ENCODE assay signal across 11 mouse cellular contexts in genomic region chr1:64341596-64341995, GRCm38 (mm10).
A peak's percentile ranks its signal among the peaks of the same experiment; 100 is the strongest.
DNase-seq lines count a peak whose midpoint lies in the region; ATAC-seq lines count a peak whose summit lies in the region.
"Had no signal": no experiment of that assay in that cellular context is flagged by ENCODE, and none has a peak within 500 bp of the region (broad histone marks: within the 10 kb centered on the region; RNA-seq: fewer than 3 reads in every experiment).

No protein-coding gene starts in this region.

- intact Hi-C loops in heart, postnatal 25 days (cut with DNase I), result no loop called here

- 80% methylated on average over 6 of the region's 6 CpGs for WGBS in forebrain, embryonic 14.5 days

- no peak overlapping the region for H3K9ac ChIP-seq in forebrain, embryonic 14.5 days (ENCODE audit: low read length)
- H3K9ac ChIP-seq: forebrain, embryonic 13.5 days; neural tube, embryonic 15.5 days had no signal

- peak; percentile 76 for ATAC-seq in frontal cortex, adult (ENCODE audit: low TSS enrichment)
- no peak for ATAC-seq in forebrain, embryonic 14.5 days
- ATAC-seq: forebrain, embryonic 13.5 days; Patski had no signal

- no peak overlapping the region for H3K4me3 ChIP-seq in forebrain, embryonic 14.5 days (ENCODE audit: low read depth, low read length)
- H3K4me3 ChIP-seq: forebrain, embryonic 13.5 days; neural tube, embryonic 15.5 days had no signal

- no peaks in the 10 kb centered on the region for H3K27me3 ChIP-seq in forebrain, embryonic 14.5 days (replicated peaks; ENCODE audit: control insufficient read depth, insufficient read depth, low read length)
- H3K27me3 ChIP-seq: forebrain, embryonic 13.5 days; neural tube, embryonic 15.5 days; Patski had no signal

- H3K4me1 ChIP-seq in forebrain, embryonic 14.5 days (ENCODE audit: control insufficient read depth, insufficient read depth, low read length), result peaks cover 4% of the 10 kb centered on the region

- H3K9me3 ChIP-seq in forebrain, embryonic 14.5 days (replicated peaks; ENCODE audit: control insufficient read depth, low read length), result no peaks in the 10 kb centered on the region
- H3K9me3 ChIP-seq: forebrain, embryonic 13.5 days; neural tube, embryonic 15.5 days had no signal

- no peak overlapping the region for H3K4me2 ChIP-seq in forebrain, embryonic 14.5 days (ENCODE audit: low read length)
- H3K4me2 ChIP-seq: forebrain, embryonic 13.5 days; neural tube, embryonic 15.5 days had no signal

- H3K36me3 ChIP-seq in forebrain, embryonic 14.5 days (ENCODE audit: control insufficient read depth, insufficient read depth, low read length), result no peaks in the 10 kb centered on the region
- H3K36me3 ChIP-seq: neural tube, embryonic 15.5 days had no signal

- no peak overlapping the region for H3K27ac ChIP-seq in forebrain, embryonic 14.5 days (ENCODE audit: low read depth, low read length)
- H3K27ac ChIP-seq: forebrain, embryonic 13.5 days; neural tube, embryonic 15.5 days had no signal

- DNase-seq in frontal cortex, adult 2 months (ENCODE audit: extremely low spot score in 1 of 2, low spot score in 1 of 2), result no peak
- peak; percentile 20 for DNase-seq in NIH3T3 (ENCODE audit: low read depth)
- DNase-seq in cerebellum, adult 9-10 months, result peak; percentile 99
- DNase-seq in heart, postnatal 25 days (ENCODE audit: low spot score), result peak; percentile 31
- no peak for DNase-seq in kidney, postnatal 10 days
- no peak for DNase-seq in thymus, postnatal 10 days (ENCODE audit: low spot score in 2 of 2)
- DNase-seq in forebrain, embryonic 14.5 days (ENCODE audit: low spot score), result no peak

Comparison
In these comparisons a context has a peak if more than half of its experiments do, and no peak if none do; other contexts are left out.
1. DNase-seq: peak in NIH3T3 (single experiment), cerebellum, adult 9-10 months (single experiment) and heart, postnatal 25 days (single experiment); none in frontal cortex, adult 2 months (0 of 2), kidney, postnatal 10 days (single experiment), thymus, postnatal 10 days (0 of 2) and forebrain, embryonic 14.5 days (single experiment).